Mouse (Mus musculus): ENCODE results near the gene Btg3.
A peak's percentile ranks its signal among the peaks of the same experiment; 100 is the strongest.
"Not testable (repeated sequence)": the region's sequence is repeated elsewhere in the genome, so short reads cannot be mapped to it uniquely, and the experiment has no call there.

The Btg3 gene

GRCm38 (mm10) chr16:78376745-78377570 lies at the start of gene Btg3:
Gene Btg3 (minus strand): TSS chr16:78377192.
- DNase-seq = peak; percentile 93

GRCm38 (mm10) chr16:78417733-78418132 lies 40.7 kb upstream of the Btg3 start:
- no peak for DNase-seq

- DNase-seq = no peak
These were observed 39.5 kb upstream of the Btg3 start for GRCm38 (mm10) chr16:78416500-78416899.

- DNase-seq = no peak
These were observed 33.0 kb upstream of the Btg3 start for GRCm38 (mm10) chr16:78409991-78410390.

DNA sequence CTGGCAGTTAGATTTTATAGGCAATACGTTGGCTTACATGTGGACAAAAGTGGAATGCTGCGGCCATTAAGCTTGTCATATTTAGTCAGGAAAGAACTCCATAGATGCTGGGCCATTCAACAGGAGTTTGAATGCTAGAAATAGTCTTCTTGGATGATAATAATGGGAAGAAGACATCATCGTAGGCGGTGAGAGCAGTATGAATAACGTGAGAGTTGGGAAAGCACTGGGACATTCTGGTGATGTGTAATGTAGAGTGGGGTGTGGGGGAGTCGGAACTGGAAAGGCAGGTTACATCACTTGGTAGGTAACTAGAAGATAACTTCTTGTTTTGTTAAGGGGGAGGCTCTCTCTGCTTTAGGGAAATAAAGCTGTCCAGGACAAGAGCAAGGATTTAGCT lies 30.9 kb upstream of the Btg3 start:
- no peak for DNase-seq

DNA sequence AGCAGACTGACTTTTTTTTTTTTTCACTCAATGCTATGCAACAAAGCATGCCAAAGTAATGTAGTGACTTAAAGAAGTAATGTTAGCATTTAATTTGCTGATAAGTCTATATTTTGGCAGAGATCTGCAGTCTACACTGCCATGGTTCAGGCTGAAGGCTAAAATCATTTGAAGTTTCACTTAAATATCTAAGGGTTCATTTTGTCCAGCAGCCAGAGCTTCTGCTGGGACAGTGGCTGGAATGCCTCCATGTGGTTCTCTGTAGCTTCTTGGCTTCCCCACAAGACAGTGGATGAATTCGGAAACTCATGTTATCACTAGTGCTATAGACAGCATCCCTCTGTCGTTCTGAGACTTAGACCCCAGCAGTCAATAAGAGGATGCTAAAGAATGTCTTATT lies 29.7 kb upstream of the Btg3 start:
- DNase-seq = no peak

GRCm38 (mm10) chr16:78402316-78402715 lies 25.3 kb upstream of the Btg3 start:
- no peak for DNase-seq

GRCm38 (mm10) chr16:78399423-78399822 lies 22.4 kb upstream of the Btg3 start:
- no peak for DNase-seq

DNA sequence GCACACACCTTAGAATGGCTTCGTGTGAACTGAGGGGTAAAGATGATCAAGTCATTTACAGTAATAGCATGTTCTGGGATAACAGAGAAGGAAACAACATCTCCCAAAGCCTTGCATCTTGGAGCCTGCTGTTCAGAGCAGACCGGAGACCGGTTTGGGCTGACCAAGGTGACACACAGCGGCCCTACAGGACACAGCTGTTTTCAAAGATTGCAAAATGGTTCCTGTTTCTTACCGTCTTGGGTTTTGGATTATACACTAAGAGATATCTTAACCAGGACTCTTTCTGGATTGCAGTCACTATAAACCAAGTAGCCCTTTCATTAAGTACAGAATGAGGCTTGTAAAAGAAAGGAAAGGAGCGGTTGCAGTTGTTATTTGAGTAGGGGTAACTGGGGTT lies 21.7 kb upstream of the Btg3 start:
- no peak for DNase-seq

DNA sequence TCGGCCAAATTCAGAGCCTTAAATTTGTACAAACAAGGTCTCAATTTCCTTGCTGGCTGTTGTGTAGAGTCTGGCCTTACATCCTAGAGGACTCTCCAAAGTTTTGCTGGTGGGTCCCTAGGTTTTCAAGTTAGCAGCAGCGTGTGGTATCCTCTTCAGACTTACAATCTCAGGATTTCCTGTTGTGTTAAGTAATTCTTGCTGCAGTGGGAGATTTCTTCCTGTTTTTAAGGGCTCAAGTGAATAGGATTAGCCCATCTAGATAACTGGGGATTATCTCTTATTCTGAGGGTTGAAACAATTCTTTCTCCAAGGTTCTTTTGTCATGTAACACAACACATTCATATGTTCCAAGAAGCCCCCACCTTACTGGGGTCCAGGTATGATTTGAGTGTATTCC lies 14.4 kb upstream of the Btg3 start:
- DNase-seq = no peak

- no peak for DNase-seq
These were observed 13.0 kb upstream of the Btg3 start for GRCm38 (mm10) chr16:78389986-78390385.

- DNase-seq = no peak
These were observed 12.1 kb upstream of the Btg3 start for GRCm38 (mm10) chr16:78389122-78389521.

- no peak for DNase-seq
These were observed 1.5 kb upstream of the Btg3 start for GRCm38 (mm10) chr16:78378493-78378892.

- peak; percentile 78 for DNase-seq
These were observed 936 bp downstream of the Btg3 start for GRCm38 (mm10) chr16:78375821-78376691.

DNA sequence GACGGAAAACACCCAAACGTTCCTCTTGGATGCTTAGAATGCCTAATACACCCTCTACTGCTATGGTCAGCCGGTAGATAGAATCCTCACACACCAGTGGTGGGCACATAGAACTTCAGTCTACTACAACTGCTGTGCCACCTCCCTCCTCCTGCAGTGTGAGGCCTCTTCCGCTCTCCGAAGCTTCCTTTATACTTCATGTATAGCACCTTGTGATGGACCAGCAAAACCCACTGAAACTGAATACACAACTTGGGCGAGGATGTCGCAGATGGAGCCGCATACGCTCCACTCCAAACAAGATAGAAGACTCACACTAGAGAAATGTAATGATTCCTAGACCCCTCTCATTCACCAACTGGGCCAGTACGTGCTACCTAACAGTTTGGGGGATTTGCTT lies 1.8 kb downstream of the Btg3 start:
- DNase-seq = peak; percentile 49

- DNase-seq = peak; percentile 51
These were observed 3.2 kb downstream of the Btg3 start for GRCm38 (mm10) chr16:78373743-78374142.

GRCm38 (mm10) chr16:78372786-78373185 lies 4.2 kb downstream of the Btg3 start:
- no peak for DNase-seq

DNA sequence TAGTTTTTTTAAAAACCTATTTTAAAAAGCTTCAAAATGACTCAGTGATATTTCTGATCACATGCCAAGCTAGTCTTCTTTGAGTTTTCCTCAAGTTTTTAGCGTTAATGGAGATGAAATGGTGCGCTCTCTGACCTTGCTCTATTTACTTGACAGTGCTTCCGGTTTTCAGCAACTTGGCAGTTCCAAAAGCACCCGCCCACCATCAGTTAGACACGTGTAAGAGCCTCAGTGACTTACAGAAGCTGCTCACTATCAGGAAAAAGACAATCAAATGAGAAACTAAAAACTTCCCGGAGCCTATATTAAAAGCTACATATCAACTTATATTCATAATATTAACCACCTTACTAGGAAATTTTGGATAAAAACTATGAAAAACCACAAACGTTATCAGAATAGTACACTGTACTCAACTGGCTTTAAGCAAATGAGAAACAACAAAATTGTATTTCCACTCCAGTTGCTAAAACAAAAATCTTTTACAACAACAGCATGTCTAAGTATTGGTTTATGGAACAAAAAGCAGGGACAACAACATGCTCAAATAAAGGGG lies 5.4 kb downstream of the Btg3 start:
- DNase-seq = no peak

DNA sequence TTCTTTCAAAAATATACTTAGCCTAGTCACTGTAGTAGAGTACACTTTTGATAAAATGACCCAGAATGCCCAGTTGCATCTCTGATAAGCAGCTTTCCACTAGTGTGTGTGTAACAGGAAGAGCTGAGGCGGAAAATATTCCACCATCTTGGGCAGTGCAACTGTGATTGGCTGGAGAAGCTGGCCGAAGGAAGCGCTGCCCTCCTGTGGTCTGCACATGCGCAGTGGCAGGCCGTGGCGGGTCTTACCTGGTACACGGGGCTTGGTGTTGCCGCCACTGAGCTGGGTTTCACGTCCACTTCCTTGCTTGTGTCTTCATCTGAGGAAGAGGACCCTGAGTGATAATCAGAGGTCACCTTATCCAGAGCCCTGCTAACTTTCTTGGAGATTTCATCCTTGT lies 12.4 kb downstream of the Btg3 start:
- not testable (repeated sequence) for DNase-seq

DNA sequence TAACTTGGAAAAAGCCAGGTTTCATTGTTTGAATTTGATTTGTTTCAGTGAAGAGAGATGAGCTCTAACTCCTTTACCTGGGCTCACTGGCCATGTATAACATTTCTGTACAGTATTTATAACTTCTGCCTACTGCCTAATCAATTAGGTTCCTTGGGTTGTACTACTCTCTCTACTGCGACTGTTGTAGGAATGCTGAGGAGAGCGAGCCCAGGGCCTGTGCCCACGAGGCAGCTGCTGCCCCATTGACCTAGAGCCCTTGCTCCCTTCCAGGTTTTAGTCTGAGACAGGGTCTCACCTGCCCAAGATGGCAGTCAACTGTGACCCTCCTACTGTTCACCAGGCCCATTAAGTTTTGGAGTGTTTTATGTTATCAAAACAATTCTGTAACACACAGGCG lies 15.5 kb downstream of the Btg3 start:
- no peak for DNase-seq

DNA sequence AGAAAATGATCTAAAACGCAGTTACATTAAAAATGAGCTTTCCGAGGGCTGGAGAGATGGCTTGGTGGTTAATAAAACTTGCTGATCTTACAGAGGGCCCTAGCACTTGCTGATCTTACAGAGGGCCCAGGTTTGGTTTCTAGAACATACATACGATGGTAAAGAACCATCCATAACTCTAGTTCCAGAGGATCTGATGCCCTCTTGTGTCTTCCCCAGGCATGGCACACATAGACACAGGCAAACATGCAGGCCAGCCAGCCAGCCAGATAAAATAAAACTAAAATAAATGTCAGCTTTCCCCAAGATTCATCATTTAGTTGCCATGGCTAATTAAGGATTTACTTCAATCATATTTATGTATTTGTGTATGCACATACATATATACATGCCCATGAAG lies 19.2 kb downstream of the Btg3 start:
- peak; percentile 13 for DNase-seq

DNA sequence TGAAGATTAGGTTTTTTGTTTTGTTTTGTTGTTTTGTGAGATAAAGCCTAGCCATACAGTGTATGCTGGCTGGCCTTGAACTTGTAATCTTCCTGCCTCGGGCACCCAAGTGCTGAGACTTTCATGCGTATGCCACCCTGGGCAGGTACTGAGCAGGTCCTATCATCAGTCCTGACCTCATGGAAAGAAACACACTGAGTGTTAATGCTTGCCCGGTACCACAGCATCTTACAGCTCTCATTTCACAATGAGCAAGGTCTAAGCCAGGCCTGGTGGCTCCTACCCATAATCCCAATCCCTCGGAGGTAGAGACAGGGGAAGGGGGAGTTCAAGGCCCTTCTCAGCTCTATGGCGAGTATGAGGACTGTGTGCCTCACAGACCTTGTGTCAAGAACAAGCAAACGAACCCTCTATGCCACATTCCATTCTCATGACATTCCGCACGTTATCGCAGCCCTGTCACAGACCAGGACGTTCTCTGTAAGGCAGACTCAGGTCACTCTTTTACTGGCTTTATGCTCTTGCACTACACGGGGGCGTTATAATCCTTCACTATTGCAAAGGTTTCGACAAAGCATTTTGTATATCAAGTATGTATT lies 29.6 kb downstream of the Btg3 start:
- DNase-seq = no peak

- DNase-seq = no peak
These were observed 30.2 kb downstream of the Btg3 start for GRCm38 (mm10) chr16:78346662-78347327.
